Mouse (Mus musculus): ENCODE measurements around the gene Gtpbp4. TPM values are rescaled to one million over a fixed set of nuclear protein-coding genes. Genes with fewer than 3 reads are reported as not detected.
"Not testable (repeated sequence)": the region's sequence is repeated elsewhere in the genome, so short reads cannot be mapped to it uniquely, and the experiment has no call there.

The Gtpbp4 gene
- polyA plus RNA-seq, 1 experiment from 2014 or later, result 53.4 TPM

GRCm38 (mm10) chr13:9019713-9020112 is 23.8 kb upstream of the Gtpbp4 start:
- H3K36me3 ChIP-seq (ENCODE audit: control insufficient read depth, insufficient read depth, low read length), result no peaks in the 10 kb centered on the region
- no peaks in the 10 kb centered on the region for H3K9me3 ChIP-seq (ENCODE audit: control insufficient read depth, low read length)
- no peak overlapping the region for H3K4me3 ChIP-seq (ENCODE audit: low read length)
- no peak overlapping the region for H3K27ac ChIP-seq (ENCODE audit: low read depth, low read length)
- no peak for ATAC-seq
- WGBS, result 83% methylated on average over 4 of the region's 4 CpGs
- no peak overlapping the region for H3K4me2 ChIP-seq (ENCODE audit: low read length)
- H3K27me3 ChIP-seq (replicated peaks; ENCODE audit: control insufficient read depth, insufficient read depth, low read length), result no peaks in the 10 kb centered on the region
- no peaks in the 10 kb centered on the region for H3K4me1 ChIP-seq (ENCODE audit: control insufficient read depth, insufficient read depth, low read depth, low read length)
- H3K9ac ChIP-seq (ENCODE audit: low read depth, low read length), result no peak overlapping the region

DNA sequence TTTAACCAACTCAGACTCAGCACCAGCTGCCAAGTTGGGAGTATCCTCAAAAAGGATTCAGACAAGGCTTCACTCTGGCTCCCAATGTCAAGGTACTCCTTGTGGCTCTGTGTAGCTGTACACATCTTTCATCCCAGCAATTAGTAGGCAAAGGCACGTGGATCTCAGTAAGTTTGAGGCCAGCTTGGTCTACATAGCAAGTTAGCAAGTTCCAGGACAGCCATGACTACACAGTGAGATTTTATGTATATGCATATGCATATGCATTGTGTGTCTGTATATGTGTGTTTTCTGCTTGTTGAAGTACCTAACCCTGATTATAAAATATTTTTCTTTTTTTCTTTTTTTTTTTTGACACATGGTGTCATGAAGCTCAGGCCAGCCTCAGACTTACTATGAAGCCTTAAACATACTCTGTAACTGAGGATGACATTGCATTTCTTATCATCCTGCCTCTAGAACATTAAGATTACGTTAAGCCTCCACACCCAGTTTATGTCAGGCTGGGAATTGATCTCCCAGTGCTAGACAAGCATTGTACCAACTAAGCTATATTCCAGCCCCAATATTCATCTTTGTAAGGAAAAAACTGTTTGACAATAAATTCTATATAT is 23.2 kb upstream of the Gtpbp4 start:
- 76% methylated on average over 2 of the region's 2 CpGs for WGBS
- H3K27me3 ChIP-seq (replicated peaks; ENCODE audit: control insufficient read depth, insufficient read depth, low read length), result no peaks in the 10 kb centered on the region
- no peak for ATAC-seq
- H3K27ac ChIP-seq (ENCODE audit: low read depth, low read length), result no peak overlapping the region
- H3K4me3 ChIP-seq (ENCODE audit: low read length), result no peak overlapping the region
- no peaks in the 10 kb centered on the region for H3K4me1 ChIP-seq (ENCODE audit: control insufficient read depth, insufficient read depth, low read depth, low read length)
- H3K4me2 ChIP-seq (ENCODE audit: low read length), result no peak overlapping the region
- H3K36me3 ChIP-seq (ENCODE audit: control insufficient read depth, insufficient read depth, low read length), result no peaks in the 10 kb centered on the region
- H3K9ac ChIP-seq (ENCODE audit: low read depth, low read length), result no peak overlapping the region
- no peaks in the 10 kb centered on the region for H3K9me3 ChIP-seq (ENCODE audit: control insufficient read depth, low read length)

DNA sequence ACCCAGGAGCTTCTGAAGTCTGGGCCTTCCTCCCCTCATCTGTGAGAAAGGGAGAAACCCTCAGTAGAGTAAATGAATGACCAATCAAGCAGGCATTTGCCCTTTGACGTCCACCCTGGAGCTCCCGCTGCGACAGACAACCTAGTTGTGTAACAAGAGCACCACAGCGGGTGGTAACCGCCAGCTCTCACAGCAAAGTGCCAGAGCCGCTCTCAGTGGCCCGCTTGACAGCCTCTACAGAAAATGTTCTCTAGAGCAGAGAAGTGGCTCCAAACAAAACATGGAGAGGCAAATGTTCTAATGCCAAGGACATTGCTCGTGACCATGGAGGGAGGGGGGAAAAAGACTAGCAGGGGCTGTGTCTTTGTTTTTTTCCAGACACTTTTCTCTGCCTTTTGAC is 21.3 kb upstream of the Gtpbp4 start:
- 9% methylated on average over 8 of the region's 8 CpGs for WGBS
- Histone ChIP-seq H3K4me3 (ENCODE audit: low read length) (no peak overlapping the region), H3K4me1 (ENCODE audit: control insufficient read depth, insufficient read depth, low read depth, low read length) (no peaks in the 10 kb centered on the region), H3K9ac (ENCODE audit: low read depth, low read length) (no peak overlapping the region), H3K4me2 (ENCODE audit: low read length) (no peak overlapping the region), H3K27ac (ENCODE audit: low read depth, low read length) (no peak overlapping the region), H3K36me3 (ENCODE audit: control insufficient read depth, insufficient read depth, low read length) (no peaks in the 10 kb centered on the region), H3K27me3 (replicated peaks; ENCODE audit: control insufficient read depth, insufficient read depth, low read length) (no peaks in the 10 kb centered on the region), H3K9me3 (ENCODE audit: control insufficient read depth, low read length) (no peaks in the 10 kb centered on the region)
- ATAC-seq, result no peak

DNA sequence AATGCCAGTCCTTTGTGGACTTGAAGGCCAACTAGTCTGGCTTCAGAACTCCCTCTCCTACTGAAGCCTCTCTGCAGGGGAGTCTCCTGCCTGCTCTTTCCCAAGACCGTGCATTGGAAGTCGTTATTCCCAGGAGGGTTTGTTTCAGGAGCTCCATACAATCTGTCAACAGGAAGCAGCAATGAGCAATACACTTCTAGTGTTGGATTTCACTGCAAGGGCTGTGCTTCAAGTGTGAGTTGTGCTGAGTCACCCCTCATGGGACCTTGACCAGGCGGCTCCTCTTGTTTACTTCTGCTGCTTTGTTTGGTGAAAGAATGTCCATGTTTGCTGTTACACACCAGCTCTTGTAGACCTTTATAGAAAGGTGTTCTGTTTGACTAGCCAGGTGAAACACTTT is 18.5 kb upstream of the Gtpbp4 start:
- Histone ChIP-seq H3K9ac (ENCODE audit: low read depth, low read length) (no peak overlapping the region), H3K27ac (ENCODE audit: low read depth, low read length) (no peak overlapping the region), H3K4me3 (ENCODE audit: low read length) (no peak overlapping the region), H3K4me1 (ENCODE audit: control insufficient read depth, insufficient read depth, low read depth, low read length) (no peaks in the 10 kb centered on the region), H3K9me3 (ENCODE audit: control insufficient read depth, low read length) (no peaks in the 10 kb centered on the region), H3K36me3 (ENCODE audit: control insufficient read depth, insufficient read depth, low read length) (no peaks in the 10 kb centered on the region), H3K4me2 (ENCODE audit: low read length) (no peak overlapping the region), H3K27me3 (replicated peaks; ENCODE audit: control insufficient read depth, insufficient read depth, low read length) (no peaks in the 10 kb centered on the region)
- no peak for ATAC-seq
- WGBS, result 56% methylated on average over 3 of the region's 3 CpGs

GRCm38 (mm10) chr13:9013483-9013882 is 17.6 kb upstream of the Gtpbp4 start:
- no peak overlapping the region for H3K9ac ChIP-seq (ENCODE audit: low read depth, low read length)
- H3K4me3 ChIP-seq (ENCODE audit: low read length), result no peak overlapping the region
- no peaks in the 10 kb centered on the region for H3K36me3 ChIP-seq (ENCODE audit: control insufficient read depth, insufficient read depth, low read length)
- H3K4me1 ChIP-seq (ENCODE audit: control insufficient read depth, insufficient read depth, low read depth, low read length), result no peaks in the 10 kb centered on the region
- ATAC-seq, result no peak
- WGBS, result 64% methylated on average over 1 of the region's 1 CpGs
- H3K27me3 ChIP-seq (replicated peaks; ENCODE audit: control insufficient read depth, insufficient read depth, low read length), result no peaks in the 10 kb centered on the region
- no peak overlapping the region for H3K27ac ChIP-seq (ENCODE audit: low read depth, low read length)
- no peak overlapping the region for H3K4me2 ChIP-seq (ENCODE audit: low read length)
- no peaks in the 10 kb centered on the region for H3K9me3 ChIP-seq (ENCODE audit: control insufficient read depth, low read length)

DNA sequence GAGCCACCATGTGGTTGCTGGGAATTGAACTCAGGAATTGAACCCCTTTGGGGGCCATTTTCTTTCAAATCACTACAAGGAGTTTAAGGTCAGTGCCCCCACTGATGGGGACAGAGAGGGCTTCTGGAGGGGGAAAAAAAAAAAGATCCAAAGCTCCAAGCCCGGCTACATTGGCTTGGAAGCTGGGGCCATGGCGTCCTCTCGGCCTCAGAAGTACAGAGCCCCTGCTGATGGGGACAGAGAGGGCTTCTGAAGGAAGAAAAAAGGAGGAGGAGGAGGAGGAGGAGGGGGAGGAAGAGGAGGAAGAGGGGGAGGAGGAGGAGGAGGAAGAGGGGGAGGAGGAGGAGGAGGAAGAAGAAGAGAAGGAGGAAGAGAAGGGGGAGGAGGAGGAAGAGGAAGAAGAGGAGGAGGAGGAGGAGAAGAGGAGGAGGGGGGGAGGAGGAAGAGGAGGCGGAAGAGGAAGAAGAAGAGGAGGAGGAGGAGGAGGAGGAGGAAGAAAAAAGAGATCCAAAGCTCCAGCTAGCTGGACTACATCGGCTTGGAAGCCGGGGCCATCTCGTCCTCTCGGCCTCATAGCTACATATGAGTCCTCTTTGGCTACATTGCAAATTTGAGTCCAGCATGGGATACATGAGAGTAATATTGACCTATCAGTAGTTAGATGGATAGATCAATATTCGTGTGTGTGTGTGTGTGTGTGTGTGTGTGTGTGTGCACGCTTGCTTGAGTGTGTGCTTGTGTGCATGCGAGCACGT is 15.9 kb upstream of the Gtpbp4 start:
- no peaks in the 10 kb centered on the region for H3K27me3 ChIP-seq (replicated peaks; ENCODE audit: control insufficient read depth, insufficient read depth, low read length)
- H3K9ac ChIP-seq (ENCODE audit: low read depth, low read length), result no peak overlapping the region
- H3K36me3 ChIP-seq (ENCODE audit: control insufficient read depth, insufficient read depth, low read length), result no peaks in the 10 kb centered on the region
- no peak overlapping the region for H3K4me2 ChIP-seq (ENCODE audit: low read length)
- no peak overlapping the region for H3K4me3 ChIP-seq (ENCODE audit: low read length)
- H3K9me3 ChIP-seq (ENCODE audit: control insufficient read depth, low read length), result no peaks in the 10 kb centered on the region
- ATAC-seq, result no peak
- 64% methylated on average over 12 of the region's 12 CpGs for WGBS
- H3K4me1 ChIP-seq (ENCODE audit: control insufficient read depth, insufficient read depth, low read depth, low read length), result no peaks in the 10 kb centered on the region
- H3K27ac ChIP-seq (ENCODE audit: low read depth, low read length), result no peak overlapping the region

DNA sequence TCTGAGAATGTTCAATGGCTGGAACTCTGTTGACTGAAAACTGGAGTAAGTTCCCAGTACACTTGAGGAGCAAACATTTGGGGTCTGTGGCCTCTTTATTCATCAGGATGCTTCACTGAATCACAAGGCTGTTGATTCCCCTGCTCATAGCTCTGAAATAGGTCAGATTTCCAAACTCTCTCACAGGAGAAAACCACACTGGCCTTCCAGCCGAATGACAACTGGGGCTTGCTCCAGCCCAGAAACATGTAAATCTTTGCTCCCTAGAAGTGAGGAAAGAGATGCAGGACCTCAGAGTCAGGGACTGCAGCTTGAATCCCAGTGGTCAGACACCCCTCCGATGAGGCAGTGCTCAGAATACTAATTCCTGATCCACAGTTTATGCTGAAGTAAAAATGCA is 7.4 kb upstream of the Gtpbp4 start:
- no peaks in the 10 kb centered on the region for H3K27me3 ChIP-seq (replicated peaks; ENCODE audit: control insufficient read depth, insufficient read depth, low read length)
- ATAC-seq, result no peak
- WGBS, result 76% methylated on average over 2 of the region's 2 CpGs
- H3K4me3 ChIP-seq (ENCODE audit: low read length), result no peak overlapping the region
- no peak overlapping the region for H3K9ac ChIP-seq (ENCODE audit: low read depth, low read length)
- no peak overlapping the region for H3K27ac ChIP-seq (ENCODE audit: low read depth, low read length)
- no peaks in the 10 kb centered on the region for H3K4me1 ChIP-seq (ENCODE audit: control insufficient read depth, insufficient read depth, low read depth, low read length)
- H3K36me3 ChIP-seq (ENCODE audit: control insufficient read depth, insufficient read depth, low read length), result no peaks in the 10 kb centered on the region
- H3K4me2 ChIP-seq (ENCODE audit: low read length), result no peak overlapping the region
- no peaks in the 10 kb centered on the region for H3K9me3 ChIP-seq (ENCODE audit: control insufficient read depth, low read length)

DNA sequence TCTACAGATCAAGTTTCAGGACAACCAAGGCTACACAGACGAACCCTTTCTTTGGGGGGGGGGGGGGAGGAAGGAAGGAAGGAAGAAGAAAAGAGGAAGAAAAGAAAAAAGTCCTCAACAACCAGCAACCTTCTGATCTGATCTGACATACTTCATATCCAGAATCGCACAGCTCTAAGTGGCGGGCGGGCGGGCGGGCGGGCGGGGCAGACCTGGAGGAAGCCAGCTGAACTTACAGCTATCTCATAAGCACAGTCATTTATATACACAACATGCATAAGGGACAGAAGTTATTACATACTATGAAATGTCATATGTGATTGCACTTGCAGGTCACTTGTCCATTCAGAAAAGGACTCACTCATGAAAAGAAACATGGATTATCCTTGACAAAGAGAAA is 3.6 kb upstream of the Gtpbp4 start:
- Histone ChIP-seq H3K36me3 (ENCODE audit: control insufficient read depth, insufficient read depth, low read length) (no peaks in the 10 kb centered on the region), H3K9ac (ENCODE audit: low read depth, low read length) (no peak overlapping the region), H3K27ac (ENCODE audit: low read depth, low read length) (no peak overlapping the region), H3K9me3 (ENCODE audit: control insufficient read depth, low read length) (no peaks in the 10 kb centered on the region), H3K4me1 (ENCODE audit: control insufficient read depth, insufficient read depth, low read depth, low read length) (peaks cover 11% of the 10 kb centered on the region), H3K27me3 (replicated peaks; ENCODE audit: control insufficient read depth, insufficient read depth, low read length) (no peaks in the 10 kb centered on the region), H3K4me3 (ENCODE audit: low read length) (no peak overlapping the region), H3K4me2 (ENCODE audit: low read length) (no peak overlapping the region)
- ATAC-seq, result no peak
- WGBS, result 89% methylated on average over 8 of the region's 8 CpGs

DNA sequence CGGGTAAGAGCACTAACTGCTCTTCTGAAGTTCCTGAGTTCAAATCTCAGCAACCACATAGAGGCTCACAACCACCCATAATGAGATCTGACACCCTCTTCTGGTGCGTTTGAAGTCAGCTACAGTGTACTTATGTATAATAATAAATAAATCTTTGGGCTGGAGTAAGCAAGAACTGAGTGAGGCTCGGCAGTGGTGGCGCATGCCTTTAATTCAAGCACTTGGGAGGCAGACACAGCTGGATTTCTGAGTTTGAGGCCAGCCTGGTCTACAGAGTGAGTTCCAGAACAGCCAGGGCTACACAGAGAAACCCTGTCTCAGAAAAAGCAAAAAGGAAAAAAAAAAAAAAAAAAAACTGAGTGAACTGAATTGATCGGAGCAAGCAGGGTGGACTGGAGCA is 1.3 kb upstream of the Gtpbp4 start:
- not testable (repeated sequence) for H3K9me3 ChIP-seq (ENCODE audit: control insufficient read depth, low read length); H3K4me2 ChIP-seq (ENCODE audit: low read length); H3K27ac ChIP-seq (ENCODE audit: low read depth, low read length); ATAC-seq; H3K36me3 ChIP-seq (ENCODE audit: control insufficient read depth, insufficient read depth, low read length); H3K4me3 ChIP-seq (ENCODE audit: low read length); H3K9ac ChIP-seq (ENCODE audit: low read depth, low read length); H3K27me3 ChIP-seq (replicated peaks; ENCODE audit: control insufficient read depth, insufficient read depth, low read length)
- WGBS, result 83% methylated on average over 5 of the region's 5 CpGs
- peaks cover 14% of the 10 kb centered on the region for H3K4me1 ChIP-seq (ENCODE audit: control insufficient read depth, insufficient read depth, low read depth, low read length)
